Mouse (Mus musculus) forebrain, embryonic 11.5 days (tissue): Measurements from ENCODE around the gene Dupd1. TPM values are rescaled to one million over a fixed set of nuclear protein-coding genes. Genes with fewer than 3 reads are reported as not detected.

Experiments
- ATAC-seq: fragments of 200-750 bp; cut with Nextera tagmentation; replicated peaks from 2 replicates; pipeline ENCODE4 v1.8.0; 2017; ENCODE audit warnings: moderate TSS enrichment; ENCODE audit not compliant: low FRiP score
- DNase-seq: peaks from one replicate; pipeline ENCODE4 v3.0.0-alpha.2; 2017; ENCODE audit warnings: low spot score
- H3K27ac ChIP-seq: fragments of 300-500 bp; sonication (generic); 2 replicates; pipeline ENCODE4 v1.5.1; 2014; ENCODE audit warnings: low read depth, low read length
- H3K27me3 ChIP-seq: fragments of 300-500 bp; sonication (generic); 2 replicates; pipeline ENCODE4 v1.6.1; 2014; ENCODE audit warnings: mild to moderate bottlenecking, low read length, mixed read lengths; ENCODE audit not compliant: control insufficient read depth, insufficient read depth
- H3K36me3 ChIP-seq: fragments of 300-500 bp; sonication (generic); 2 replicates; pipeline ENCODE4 v1.6.1; 2014; ENCODE audit warnings: mild to moderate bottlenecking, low read length, moderate library complexity, mixed read lengths; ENCODE audit not compliant: control insufficient read depth, insufficient read depth
- H3K4me1 ChIP-seq: fragments of 300-500 bp; sonication (generic); replicated peaks from 2 replicates; pipeline ENCODE4 v1.6.1; 2014; ENCODE audit warnings: low read length, mixed read lengths; ENCODE audit not compliant: control insufficient read depth, insufficient read depth
- H3K4me2 ChIP-seq: fragments of 300-500 bp; sonication (generic); 2 replicates; pipeline ENCODE4 v1.6.1; 2014; ENCODE audit warnings: low read depth, mild to moderate bottlenecking, low read length, moderate library complexity, mixed read lengths; ENCODE audit not compliant: severe bottlenecking
- H3K4me3 ChIP-seq: fragments of 300-500 bp; sonication (generic); 2 replicates; pipeline ENCODE4 v1.5.1; 2014; ENCODE audit warnings: low read depth, low read length
- H3K9ac ChIP-seq: fragments of 300-500 bp; sonication (generic); 2 replicates; pipeline ENCODE4 v1.6.1; 2014; ENCODE audit warnings: low read length
- H3K9me3 ChIP-seq: fragments of 300-500 bp; sonication (generic); 2 replicates; pipeline ENCODE4 v1.6.1; 2016; ENCODE audit warnings: low read length, mixed read lengths; ENCODE audit not compliant: control insufficient read depth
- WGBS: fragments of 180-500 bp; shearing (Covaris S2); extraction: QIAGEN DNeasy Blood & Tissue Kit; methylation state at CpG from one replicate; pipeline ENCODE4 v1.1.7; 2014; 5-methylcytosine and 5-hydroxymethylcytosine counted together
- polyA plus RNA-seq: library from polyadenylated mRNA; unstranded; fragments of >200 nt; fragmentation: Nextera tagmentation; extraction: Ambion mirVana; gene quantifications from 2 replicates; pipeline ENCODE4 v1.2.1, GENCODE M21; 2014

Gene Dupd1
- not detected in 2 replicates for polyA plus RNA-seq

- no peak within 1 kb of the TSS for H3K27ac ChIP-seq
- ATAC-seq (no peak), DNase-seq (no peak)
- H3K9ac ChIP-seq, result no peak within 1 kb of the TSS
- no peaks in the 10 kb centered on the region for H3K9me3 ChIP-seq
- WGBS, result 80% methylated on average over 5 of the region's 5 CpGs
- H3K27me3 ChIP-seq, result no peaks in the 10 kb centered on the region
- H3K4me1 ChIP-seq, result no peaks in the 10 kb centered on the region
- no peak within 1 kb of the TSS for H3K4me2 ChIP-seq
- no peaks in the 10 kb centered on the region for H3K36me3 ChIP-seq
- no peak within 1 kb of the TSS for H3K4me3 ChIP-seq
Measured at GRCm38 (mm10) chr14:21714486-21714885, at the start of gene Dupd1. Dupd1 (minus strand) TSS chr14:21714576.

GRCm38 (mm10) chr14:21763736-21764135 lies 49.4 kb upstream of the Dupd1 start:
- 97% methylated on average over 3 of the region's 3 CpGs for WGBS
- Histone ChIP-seq H3K27ac (no peak overlapping the region), H3K27me3 (no peaks in the 10 kb centered on the region), H3K36me3 (no peaks in the 10 kb centered on the region), H3K9me3 (no peaks in the 10 kb centered on the region), H3K9ac (no peak overlapping the region), H3K4me2 (no peak overlapping the region), H3K4me3 (no peak overlapping the region), H3K4me1 (peaks cover 7% of the 10 kb centered on the region; the same call in 1 of the 2 replicates)
- ATAC-seq (no peak), DNase-seq (no peak)

- H3K27ac ChIP-seq, result no peak overlapping the region
- H3K4me2 ChIP-seq, result no peak overlapping the region
- H3K9ac ChIP-seq, result no peak overlapping the region
- 93% methylated on average over 9 of the region's 9 CpGs for WGBS
- H3K27me3 ChIP-seq, result no peaks in the 10 kb centered on the region
- H3K9me3 ChIP-seq, result no peaks in the 10 kb centered on the region
- H3K4me3 ChIP-seq, result no peak overlapping the region
- H3K36me3 ChIP-seq, result no peaks in the 10 kb centered on the region
- H3K4me1 ChIP-seq, result no peaks in the 10 kb centered on the region
- DNase-seq (no peak), ATAC-seq (no peak)
Measured at GRCm38 (mm10) chr14:21761560-21761959, 47.2 kb upstream of the Dupd1 start.

GRCm38 (mm10) chr14:21753367-21753766 lies 39.0 kb upstream of the Dupd1 start:
- Histone ChIP-seq H3K9ac (no peak overlapping the region), H3K4me1 (no peaks in the 10 kb centered on the region), H3K27me3 (no peaks in the 10 kb centered on the region), H3K9me3 (no peaks in the 10 kb centered on the region), H3K27ac (no peak overlapping the region), H3K36me3 (no peaks in the 10 kb centered on the region), H3K4me3 (no peak overlapping the region), H3K4me2 (no peak overlapping the region)
- WGBS, result 79% methylated on average over 4 of the region's 4 CpGs
- DNase-seq (no peak), ATAC-seq (no peak)

- H3K4me3 ChIP-seq, result no peak overlapping the region
- 90% methylated on average over 3 of the region's 3 CpGs for WGBS
Measured at GRCm38 (mm10) chr14:21752411-21752810, 38.0 kb upstream of the Dupd1 start.

GRCm38 (mm10) chr14:21750881-21751542 lies 36.6 kb upstream of the Dupd1 start, which contains the start of gene Dusp13:
Dusp13 (minus strand) TSS chr14:21751181.
- H3K27ac ChIP-seq, result peak within 1 kb of the TSS; percentile 82

More at GRCm38 (mm10) chr14:21752411-21752810, 38.0 kb upstream of the Dupd1 start:
- Histone ChIP-seq H3K9me3 (no peaks in the 10 kb centered on the region), H3K27ac (no peak overlapping the region), H3K27me3 (no peaks in the 10 kb centered on the region), H3K4me2 (no peak overlapping the region), H3K36me3 (no peaks in the 10 kb centered on the region), H3K4me1 (no peaks in the 10 kb centered on the region), H3K9ac (no peak overlapping the region)
- ATAC-seq, result no peak
- no peak for DNase-seq

GRCm38 (mm10) chr14:21750008-21750880 lies 35.9 kb upstream of the Dupd1 start, which contains the start of gene Samd8:
Samd8 (plus strand) TSS chr14:21750531.
- ATAC-seq, result peak; percentile 85
- no peaks in the 10 kb centered on the region for H3K36me3 ChIP-seq
- H3K27me3 ChIP-seq, result no peaks in the 10 kb centered on the region
- H3K27ac ChIP-seq, result peak within 1 kb of the TSS; percentile 82
- 6% methylated on average over 50 of the region's 52 CpGs for WGBS
- H3K9me3 ChIP-seq, result no peaks in the 10 kb centered on the region
- peak; percentile 94 for DNase-seq
- H3K4me1 ChIP-seq, result no peaks in the 10 kb centered on the region
- peak within 1 kb of the TSS; percentile 72 for H3K4me2 ChIP-seq
- H3K4me3 ChIP-seq, result peak within 1 kb of the TSS; percentile 97
- H3K9ac ChIP-seq, result peak within 1 kb of the TSS; percentile 89

More at GRCm38 (mm10) chr14:21750881-21751542, 36.6 kb upstream of the Dupd1 start, which contains the start of gene Dusp13:
- H3K4me3 ChIP-seq, result peak within 1 kb of the TSS; percentile 97
- DNase-seq (peak; percentile 75), ATAC-seq (peak; percentile 75)
- no peaks in the 10 kb centered on the region for H3K9me3 ChIP-seq
- under 1% methylated on average over 26 of the region's 26 CpGs for WGBS
- H3K4me1 ChIP-seq, result no peaks in the 10 kb centered on the region
- peak within 1 kb of the TSS; percentile 72 for H3K4me2 ChIP-seq
- no peaks in the 10 kb centered on the region for H3K27me3 ChIP-seq
- no peaks in the 10 kb centered on the region for H3K36me3 ChIP-seq
- H3K9ac ChIP-seq, result peak within 1 kb of the TSS; percentile 89

- no peaks in the 10 kb centered on the region for H3K9me3 ChIP-seq
Measured at GRCm38 (mm10) chr14:21748142-21748870, 33.9 kb upstream of the Dupd1 start.

More at GRCm38 (mm10) chr14:21748142-21748870, 33.9 kb upstream of the Dupd1 start:
- Histone ChIP-seq H3K27me3 (no peaks in the 10 kb centered on the region), H3K27ac (no peak overlapping the region), H3K4me1 (no peaks in the 10 kb centered on the region), H3K4me2 (no peak overlapping the region), H3K4me3 (no peak overlapping the region), H3K36me3 (no peaks in the 10 kb centered on the region), H3K9ac (no peak overlapping the region)
- WGBS, result 41% methylated on average over 15 of the region's 15 CpGs
- no peak for ATAC-seq
- peak; percentile 63 for DNase-seq
